Mouse (Mus musculus): Measurements from ENCODE around the gene Pde3a.

GRCm38 (mm10) chr6:141254956-141255355 lies 5.9 kb downstream of the Pde3a start:
- TF ChIP-seq GATA1 (IDR thresholded peaks at IDR 0.05; ENCODE audit: borderline replicate concordance, low read length) = no peak
- no peak for TF ChIP-seq FLI1 (IDR thresholded peaks at IDR 0.05; ENCODE audit: low read length)
